Mouse (Mus musculus) CH12.LX (cell line): ENCODE data around the gene Rnf128.

ENCODE experiments used
- CTCF ChIP-seq, 2 experiments: IDR thresholded peaks in 1 of 2; conservative IDR thresholded peaks in 1 of 2; 2 replicates each; pipeline ENCODE4 v1.5.1; 2011 to 2012; ENCODE audit warnings: low read depth in 2 of 2, low read length in 2 of 2, improper control_type of control experiment in 1 of 2, inconsistent platforms in 1 of 2, mild to moderate bottlenecking in 1 of 2, moderate library complexity in 1 of 2
- E2F4 ChIP-seq: IDR thresholded peaks from 2 replicates; pipeline ENCODE4 v1.6.1; 2011; ENCODE audit warnings: low read depth, low read length, improper control_type of control experiment; ENCODE audit not compliant: insufficient replicate concordance
- ELF1 ChIP-seq: IDR thresholded peaks from 2 replicates; pipeline ENCODE4 v1.6.1; 2014; ENCODE audit warnings: low read depth, mild to moderate bottlenecking, inconsistent platforms, low read length, improper control_type of control experiment
- MYC ChIP-seq: IDR thresholded peaks from 2 replicates; pipeline ENCODE4 v1.6.1; 2011; ENCODE audit warnings: low read depth, mild to moderate bottlenecking, improper control_type of control experiment, low read length
- NELFE ChIP-seq: IDR thresholded peaks from 2 replicates; pipeline ENCODE4 v1.6.1; 2011; ENCODE audit warnings: low read depth, low read length, improper control_type of control experiment

GRCm38 (mm10) chrX:139583616-139584015 lies 20.5 kb downstream of the Rnf128 start:
- TF ChIP-seq ELF1 (no peak), CTCF (conservative IDR thresholded peaks at IDR 0.05 in 1 of 2, IDR thresholded peaks at IDR 0.05 in 1 of 2; ENCODE audit: low read depth in 2 of 2, low read length in 2 of 2) (no peak), E2F4 (no peak), MYC (no peak), NELFE (no peak)
